Mouse (Mus musculus) myocyte (in vitro differentiated cells): ENCODE data around the gene Pask.

Source experiments
- CEBPB ChIP-seq: IDR thresholded peaks from 2 replicates; pipeline ENCODE4 v1.6.1; 2011; ENCODE audit warnings: mild to moderate bottlenecking, moderate library complexity; ENCODE audit not compliant: poor library complexity, insufficient read depth, severe bottlenecking
- E2F4 ChIP-seq: IDR thresholded peaks from one replicate; pipeline ENCODE4 v1.6.1; 2011; ENCODE audit warnings: mild to moderate bottlenecking, control low read depth, moderate library complexity; ENCODE audit not compliant: insufficient read depth
- MAX ChIP-seq: IDR thresholded peaks from one replicate; pipeline ENCODE4 v1.6.1; 2011; ENCODE audit warnings: low read depth, mild to moderate bottlenecking, control low read depth
- MYOD1 ChIP-seq, 3 experiments: IDR thresholded peaks; one replicate each; pipeline ENCODE4 v1.6.1; 2011; ENCODE audit warnings: control low read depth in 2 of 3, low read depth in 2 of 3, mild to moderate bottlenecking in 2 of 3, moderate library complexity in 1 of 3; ENCODE audit not compliant: insufficient read length in 2 of 3, control insufficient read depth in 1 of 3
- MYOG ChIP-seq, 3 experiments: IDR thresholded peaks; one replicate each; pipeline ENCODE4 v1.6.1; 2011; ENCODE audit warnings: control low read depth in 2 of 3, low read depth in 2 of 3, mild to moderate bottlenecking in 2 of 3; ENCODE audit not compliant: insufficient read length in 2 of 3, control insufficient read depth in 1 of 3, insufficient read depth in 1 of 3
- POLR2A ChIP-seq: IDR thresholded peaks from one replicate; pipeline ENCODE4 v1.6.1; 2011; ENCODE audit warnings: low read depth, mild to moderate bottlenecking, control low read depth, moderate library complexity; ENCODE audit not compliant: insufficient read length
- USF1 ChIP-seq: IDR thresholded peaks from one replicate; pipeline ENCODE4 v1.6.1; 2011; ENCODE audit warnings: low read depth, mild to moderate bottlenecking, control low read depth, moderate library complexity

- TF ChIP-seq USF1 (no peak), MYOD1 (IDR thresholded peaks at IDR 0.05; ENCODE audit: control insufficient read depth in 1 of 3, insufficient read length in 2 of 3, low read depth in 2 of 3) (no peak), POLR2A (no peak), MAX (no peak), CEBPB (no peak), MYOG (IDR thresholded peaks at IDR 0.05; ENCODE audit: control insufficient read depth in 1 of 3, insufficient read depth in 1 of 3, insufficient read length in 2 of 3, low read depth in 2 of 3) (no peak), E2F4 (no peak)
These were observed 19.3 kb downstream of the Pask start for GRCm38 (mm10) chr1:93323973-93324372.
